Mouse (Mus musculus) spleen, adult 2 months (tissue): ENCODE measurements around the gene Pth2r.

Experiments used
- CTCF ChIP-seq: fragments of 200-500 bp; IDR thresholded peaks from 2 replicates; pipeline ENCODE4 v1.5.1; 2011; ENCODE audit warnings: mild to moderate bottlenecking, inconsistent platforms; ENCODE audit not compliant: insufficient read depth, insufficient read length, insufficient replicate concordance; ENCODE audit errors: extremely low read depth
- POLR2A ChIP-seq: fragments of 200-500 bp; IDR thresholded peaks from 2 replicates; pipeline ENCODE4 v1.6.1; 2011; ENCODE audit warnings: low read depth, low read length, inconsistent platforms

GRCm38 (mm10) chr1:65334026-65334425, 52.2 kb downstream of the Pth2r start:
- TF ChIP-seq CTCF (no peak), POLR2A (no peak)
